Mouse (Mus musculus): ENCODE measurements at regions not wholly inside any gene's neighbourhood (a gene's known extent, or its start where the extent isn't known, plus 50 kb on each side); places are given as distances from the start of the nearest gene placed in this dataset.
"Not testable (repeated sequence)": the region's sequence is repeated elsewhere in the genome, so short reads cannot be mapped to it uniquely, and the experiment has no call there.

DNA sequence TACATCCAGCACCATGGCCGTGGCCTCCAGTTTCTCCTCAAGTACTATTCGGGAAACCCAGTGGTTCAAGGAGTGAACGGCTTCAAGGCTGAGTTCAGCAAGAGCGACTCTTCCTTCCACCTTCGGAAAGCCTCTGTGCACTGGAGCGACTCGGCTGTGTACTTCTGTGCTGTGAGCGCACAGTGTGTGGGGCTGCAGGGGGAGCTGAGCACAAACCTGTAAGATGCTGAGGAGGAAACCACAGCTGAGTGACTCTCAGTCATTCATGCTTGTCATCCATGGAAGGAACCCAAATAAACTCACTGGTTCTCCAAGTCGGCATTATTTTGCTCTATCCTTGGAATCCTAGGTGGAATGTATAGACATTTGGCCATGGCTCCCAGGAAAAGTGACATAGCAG, 297.1 kb upstream of the Olfr1507 start:
- TF ChIP-seq CTCF, EP300 (IDR thresholded peaks at IDR 0.05): not testable (repeated sequence)

All from lung, postnatal 0 days (tissue).